Mouse (Mus musculus) limb, embryonic 10.5 days (tissue): ENCODE measurements around the gene Lrrc51. TPM values are rescaled to one million over a fixed set of nuclear protein-coding genes. Genes with fewer than 3 reads are reported as not detected.
"Not testable (repeated sequence)": the region's sequence is repeated elsewhere in the genome, so short reads cannot be mapped to it uniquely, and the experiment has no call there.

Source experiments
- DNase-seq: peaks from one replicate; pipeline ENCODE4 v3.0.0-alpha.2; 2017; ENCODE audit warnings: low spot score
- H3K27ac ChIP-seq: fragments of 300-500 bp; sonication (generic); 2 replicates; pipeline ENCODE4 v1.5.1; 2016; ENCODE audit warnings: mild to moderate bottlenecking
- H3K27me3 ChIP-seq: fragments of 300-500 bp; sonication (generic); 2 replicates; pipeline ENCODE4 v1.6.1; 2016; ENCODE audit warnings: low read depth, mild to moderate bottlenecking; ENCODE audit not compliant: poor library complexity, severe bottlenecking
- H3K36me3 ChIP-seq: fragments of 300-500 bp; sonication (generic); 2 replicates; pipeline ENCODE4 v1.6.1; 2016; ENCODE audit warnings: mild to moderate bottlenecking, moderate library complexity
- H3K4me1 ChIP-seq: fragments of 300-500 bp; sonication (generic); 2 replicates; pipeline ENCODE4 v1.6.1; 2016
- H3K4me3 ChIP-seq: fragments of 300-500 bp; sonication (generic); 2 replicates; pipeline ENCODE4 v1.5.1; 2016; ENCODE audit warnings: mild to moderate bottlenecking, moderate library complexity
- H3K9me3 ChIP-seq: fragments of 300-500 bp; sonication (generic); replicated peaks from 2 replicates; pipeline ENCODE4 v1.6.1; 2016; ENCODE audit warnings: mild to moderate bottlenecking
- WGBS: fragments of 180-500 bp; shearing (Covaris S2); methylation state at CpG from one replicate; pipeline ENCODE4 v1.1.7; 2016; 5-methylcytosine and 5-hydroxymethylcytosine counted together
- polyA plus RNA-seq: library from polyadenylated mRNA; unstranded; fragments of >200 nt; fragmentation: Nextera tagmentation; extraction: Ambion mirVana; gene quantifications from 2 replicates; pipeline ENCODE4 v1.2.1, GENCODE M21; 2016

The Lrrc51 gene
- polyA plus RNA-seq, 1 experiment from 2014 or later, result 11.2 TPM

GRCm38 (mm10) chr7:101933300-101933699 lies 395 bp downstream of the Lrrc51 start:
- 11% methylated on average over 15 of the region's 15 CpGs for WGBS
- peaks cover 21% of the 10 kb centered on the region for H3K4me1 ChIP-seq
- H3K36me3 ChIP-seq, result peaks cover 27% of the 10 kb centered on the region
- H3K4me3 ChIP-seq, result peak overlapping the region; percentile 86
- no peaks in the 10 kb centered on the region for H3K9me3 ChIP-seq
- DNase-seq, result no peak
- peak overlapping the region; percentile 92 for H3K27ac ChIP-seq
- no peaks in the 10 kb centered on the region for H3K27me3 ChIP-seq

- Histone ChIP-seq H3K4me1 (peaks cover 21% of the 10 kb centered on the region), H3K27me3 (no peaks in the 10 kb centered on the region), H3K9me3 (no peaks in the 10 kb centered on the region), H3K4me3 (peak overlapping the region; percentile 86), H3K27ac (no peak overlapping the region), H3K36me3 (peaks cover 22% of the 10 kb centered on the region)
- no peak for DNase-seq
- WGBS, result 90% methylated on average over 1 of the region's 1 CpGs
Measured at GRCm38 (mm10) chr7:101932551-101932950, 1.1 kb downstream of the Lrrc51 start.

GRCm38 (mm10) chr7:101928093-101928492 lies 5.6 kb downstream of the Lrrc51 start:
- Histone ChIP-seq H3K4me1 (peaks cover 6% of the 10 kb centered on the region), H3K27ac (no peak overlapping the region), H3K27me3 (no peaks in the 10 kb centered on the region), H3K9me3 (no peaks in the 10 kb centered on the region), H3K4me3 (no peak overlapping the region), H3K36me3 (no peaks in the 10 kb centered on the region; the same call in 1 of the 2 replicates)
- no peak for DNase-seq
- 91% methylated on average over 3 of the region's 3 CpGs for WGBS

- H3K4me1 ChIP-seq, H3K9me3 ChIP-seq, H3K27ac ChIP-seq, H3K4me3 ChIP-seq, H3K27me3 ChIP-seq, H3K36me3 ChIP-seq, DNase-seq: not testable (repeated sequence)
Measured at GRCm38 (mm10) chr7:101925892-101926291, 7.8 kb downstream of the Lrrc51 start.

- no peaks in the 10 kb centered on the region for H3K4me1 ChIP-seq
- peaks cover 26% of the 10 kb centered on the region for H3K36me3 ChIP-seq
- H3K27me3 ChIP-seq, result no peaks in the 10 kb centered on the region
- H3K27ac ChIP-seq, result no peak overlapping the region
- no peak overlapping the region for H3K4me3 ChIP-seq
- DNase-seq, result peak; percentile 73
- no peaks in the 10 kb centered on the region for H3K9me3 ChIP-seq
- WGBS, result 19% methylated on average over 1 of the region's 1 CpGs
Measured at GRCm38 (mm10) chr7:101918071-101918470, 15.6 kb downstream of the Lrrc51 start.

GRCm38 (mm10) chr7:101911982-101912381 lies 21.7 kb downstream of the Lrrc51 start:
- DNase-seq, result no peak
- Histone ChIP-seq H3K4me1 (peaks cover 15% of the 10 kb centered on the region), H3K27ac (no peak overlapping the region), H3K36me3 (peaks cover 76% of the 10 kb centered on the region), H3K4me3 (no peak overlapping the region), H3K27me3 (no peaks in the 10 kb centered on the region), H3K9me3 (no peaks in the 10 kb centered on the region)
- WGBS, result 61% methylated on average over 3 of the region's 3 CpGs

- Histone ChIP-seq H3K4me3 (no peak overlapping the region), H3K27me3 (no peaks in the 10 kb centered on the region), H3K36me3 (peaks cover 70% of the 10 kb centered on the region), H3K27ac (no peak overlapping the region), H3K4me1 (peaks cover 25% of the 10 kb centered on the region), H3K9me3 (no peaks in the 10 kb centered on the region)
- DNase-seq, result no peak
- WGBS, result 89% methylated on average over 4 of the region's 4 CpGs
Measured at GRCm38 (mm10) chr7:101910138-101910537, 23.6 kb downstream of the Lrrc51 start.

- WGBS, result 81% methylated on average over 4 of the region's 4 CpGs
Measured at GRCm38 (mm10) chr7:101908367-101908766, 25.3 kb downstream of the Lrrc51 start.

GRCm38 (mm10) chr7:101906696-101907095 lies 27.0 kb downstream of the Lrrc51 start:
- Histone ChIP-seq H3K4me3 (peak overlapping the region; percentile 77), H3K36me3 (peaks cover 48% of the 10 kb centered on the region), H3K27ac (peak overlapping the region; percentile 96), H3K27me3 (no peaks in the 10 kb centered on the region), H3K9me3 (no peaks in the 10 kb centered on the region), H3K4me1 (peaks cover 26% of the 10 kb centered on the region)
- no peak for DNase-seq
- WGBS, result 75% methylated on average over 8 of the region's 8 CpGs

More at GRCm38 (mm10) chr7:101908367-101908766, 25.3 kb downstream of the Lrrc51 start:
- no peak overlapping the region for H3K4me3 ChIP-seq
- H3K27ac ChIP-seq, result no peak overlapping the region
- H3K36me3 ChIP-seq, result peaks cover 52% of the 10 kb centered on the region
- H3K27me3 ChIP-seq, result no peaks in the 10 kb centered on the region
- peaks cover 26% of the 10 kb centered on the region for H3K4me1 ChIP-seq
- H3K9me3 ChIP-seq, result no peaks in the 10 kb centered on the region
- DNase-seq, result no peak

- peak within 1 kb of the TSS; percentile 96 for H3K27ac ChIP-seq
- peak within 1 kb of the TSS; percentile 77 for H3K4me3 ChIP-seq
- DNase-seq, result no peak
- H3K36me3 ChIP-seq, result peaks cover 45% of the 10 kb centered on the region
- 17% methylated on average over 11 of the region's 11 CpGs for WGBS
- no peaks in the 10 kb centered on the region for H3K9me3 ChIP-seq
- peaks cover 26% of the 10 kb centered on the region for H3K4me1 ChIP-seq
- no peaks in the 10 kb centered on the region for H3K27me3 ChIP-seq
Measured at GRCm38 (mm10) chr7:101906287-101906681, 27.4 kb downstream of the Lrrc51 start, which contains the start of gene Tomt. TSS of gene Tomt (minus strand) at chr7:101906359.

- H3K27ac ChIP-seq, result peak within 1 kb of the TSS; percentile 96
- peaks cover 31% of the 10 kb centered on the region for H3K4me1 ChIP-seq
- no peaks in the 10 kb centered on the region for H3K9me3 ChIP-seq
- peaks cover 42% of the 10 kb centered on the region for H3K36me3 ChIP-seq
- whole genome bisulfite sequencing, result under 1% methylated on average over 61 of the region's 61 CpGs
- H3K4me3 ChIP-seq, result peak within 1 kb of the TSS; percentile 77
- peak; percentile 99 for DNase-seq
- no peaks in the 10 kb centered on the region for H3K27me3 ChIP-seq
Measured at GRCm38 (mm10) chr7:101905561-101906286, 28.0 kb downstream of the Lrrc51 start, which contains the start of gene Lamtor1. TSS of gene Lamtor1 (plus strand) at chr7:101905904.

GRCm38 (mm10) chr7:101902846-101903245 lies 30.8 kb downstream of the Lrrc51 start:
- no peaks in the 10 kb centered on the region for H3K9me3 ChIP-seq

GRCm38 (mm10) chr7:101901969-101902368 lies 31.7 kb downstream of the Lrrc51 start:
- Histone ChIP-seq H3K36me3 (peaks cover 34% of the 10 kb centered on the region), H3K27ac (no peak overlapping the region), H3K4me1 (peaks cover 23% of the 10 kb centered on the region), H3K9me3 (no peaks in the 10 kb centered on the region), H3K27me3 (no peaks in the 10 kb centered on the region), H3K4me3 (no peak overlapping the region)
- no peak for DNase-seq
- 94% methylated on average over 10 of the region's 10 CpGs for WGBS

More at GRCm38 (mm10) chr7:101902846-101903245, 30.8 kb downstream of the Lrrc51 start:
- Histone ChIP-seq H3K36me3 (peaks cover 34% of the 10 kb centered on the region), H3K27me3 (no peaks in the 10 kb centered on the region), H3K4me1 (peaks cover 26% of the 10 kb centered on the region), H3K27ac (no peak overlapping the region), H3K4me3 (no peak overlapping the region)
- no peak for DNase-seq
